Mouse (Mus musculus): ENCODE measurements around the gene Inpp5a.

GRCm38 (mm10) chr7:139400926-139401325 is 12.0 kb downstream of the Inpp5a start:
- no peak for TF ChIP-seq POLR2A (IDR thresholded peaks at IDR 0.05; ENCODE audit: borderline replicate concordance, control insufficient read depth, low read depth, low read length)
- TF ChIP-seq CTCF (IDR thresholded peaks at IDR 0.05; ENCODE audit: control insufficient read depth, insufficient read depth, low read length) = no peak
